Mouse (Mus musculus): ENCODE measurements around the gene Tusc2. TPM values are rescaled to one million over a fixed set of nuclear protein-coding genes. Genes with fewer than 3 reads are reported as not detected.
"Not testable (repeated sequence)": the region's sequence is repeated elsewhere in the genome, so short reads cannot be mapped to it uniquely, and the experiment has no call there.

The Tusc2 gene
- polyA plus RNA-seq, 2 experiments from 2014 or later, result 4.1 to 8.1 TPM

- peak; percentile 5 for ATAC-seq
These were observed 6.2 kb downstream of the Tusc2 start for GRCm38 (mm10) chr9:107569270-107569669.

- no peak for ATAC-seq
These were observed 7.0 kb downstream of the Tusc2 start for GRCm38 (mm10) chr9:107570016-107570415.

- ATAC-seq, result no peak
These were observed 7.8 kb downstream of the Tusc2 start for GRCm38 (mm10) chr9:107570845-107571244.

DNA sequence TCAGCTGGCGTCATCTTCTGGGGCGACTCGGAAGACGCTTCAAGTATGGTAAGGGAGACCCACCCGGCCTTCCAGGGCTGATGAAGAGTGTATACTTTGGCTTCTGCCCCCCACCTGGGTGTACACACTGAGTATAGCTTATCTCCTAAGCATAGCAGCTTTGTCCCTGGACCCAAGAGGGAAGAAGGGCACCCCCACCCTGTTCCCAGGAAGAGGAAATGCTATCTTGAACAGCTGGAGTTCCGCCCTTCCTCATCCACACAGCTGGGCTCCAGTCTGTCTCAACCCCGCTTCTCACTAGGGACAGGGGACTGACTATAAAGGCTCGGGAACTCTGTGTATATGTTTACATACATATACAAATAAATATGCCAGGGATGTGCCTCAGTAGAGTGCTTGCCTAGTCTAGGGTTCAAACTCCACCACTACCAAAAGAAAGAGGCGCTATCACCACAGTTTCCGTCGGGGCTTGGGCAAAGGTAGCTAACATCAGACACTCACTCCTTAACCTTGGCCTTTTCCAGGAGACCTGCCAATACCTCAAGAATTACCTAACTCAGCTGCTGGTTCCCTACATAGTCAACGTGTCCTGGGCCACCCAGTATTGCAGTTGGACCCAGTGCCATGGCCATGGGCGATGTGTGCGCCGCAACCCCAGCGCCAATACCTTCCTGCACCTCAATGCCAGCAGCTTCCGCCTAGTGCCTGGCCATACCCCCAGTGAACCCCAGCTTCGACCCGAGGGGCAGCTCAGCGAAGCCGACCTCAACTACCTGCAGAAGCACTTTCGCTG, 8.7 kb downstream of the Tusc2 start:
- no peak for ATAC-seq

DNA sequence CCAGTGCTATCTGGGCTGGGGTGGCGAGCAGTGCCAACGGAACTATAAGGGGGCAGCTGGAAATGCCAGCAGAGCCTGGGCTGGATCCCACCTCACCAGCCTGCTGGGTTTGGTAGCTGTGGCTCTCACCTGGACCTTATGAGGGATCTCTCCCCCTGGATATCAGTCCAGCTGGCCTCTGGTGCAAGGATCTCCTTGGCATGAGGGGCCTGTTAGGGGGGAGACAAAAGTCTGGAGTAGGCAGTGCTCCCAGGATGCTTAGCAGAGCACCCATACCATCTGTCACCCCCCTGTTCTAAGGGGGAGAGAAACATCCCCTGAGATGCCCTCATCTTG, 9.2 kb downstream of the Tusc2 start:
- ATAC-seq, result no peak

DNA sequence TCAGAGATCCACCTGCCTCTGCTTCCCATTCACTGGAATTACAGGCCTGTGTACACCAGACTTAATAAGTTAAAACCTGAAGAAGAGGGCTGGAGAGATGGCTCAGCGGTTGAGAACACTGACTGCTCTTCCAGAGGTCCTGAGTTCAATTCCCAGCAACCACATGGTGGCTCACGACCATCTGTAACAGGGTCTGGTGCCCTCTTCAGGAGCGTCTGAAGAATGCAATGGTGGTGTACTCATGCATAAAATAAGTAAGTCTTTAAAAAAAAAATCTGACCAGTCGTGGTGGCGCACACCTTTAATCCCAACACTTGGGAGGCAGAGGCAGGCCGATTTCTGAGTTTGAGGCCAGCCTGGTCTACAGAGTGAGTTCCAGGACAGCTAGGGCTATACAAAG, 10.7 kb downstream of the Tusc2 start:
- not testable (repeated sequence) for ATAC-seq

GRCm38 (mm10) chr9:107575579-107576356, 12.7 kb downstream of the Tusc2 start:
- no peak for ATAC-seq

DNA sequence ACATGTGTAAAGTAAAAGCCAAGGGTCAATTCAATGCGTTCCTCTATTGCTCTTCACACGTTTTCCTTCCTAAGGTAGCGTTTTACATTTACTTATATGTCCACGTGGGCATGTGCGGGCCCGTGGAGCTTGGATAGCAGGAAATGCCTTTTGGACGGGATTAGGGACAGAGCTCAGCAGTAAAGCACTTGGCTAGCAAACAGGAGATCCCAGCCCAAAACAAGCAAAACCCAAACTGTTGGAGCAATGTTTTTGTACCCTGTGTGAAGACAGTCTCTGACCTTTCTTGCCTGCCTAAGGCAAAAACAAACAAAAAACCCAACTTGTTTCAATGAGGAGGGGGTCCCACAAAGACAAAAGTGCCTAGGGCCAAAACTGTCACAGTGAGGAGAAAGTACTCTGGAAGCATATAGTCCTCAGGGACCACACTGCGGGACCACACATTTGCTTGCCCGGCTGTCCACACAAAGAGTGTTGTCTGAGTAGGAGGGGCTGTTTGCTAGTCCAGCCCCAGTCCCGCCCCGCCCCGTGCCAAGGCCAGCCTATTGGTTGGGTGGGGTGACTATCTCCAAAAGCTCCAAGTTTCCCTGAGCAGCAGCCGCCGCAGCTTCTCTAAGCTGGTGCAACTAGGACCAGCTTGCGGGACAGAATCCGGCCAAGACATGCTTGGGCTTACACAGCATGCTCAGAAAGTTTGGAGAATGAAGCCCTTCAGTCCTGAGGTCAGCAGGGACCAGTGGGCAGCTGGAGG, 13.5 kb downstream of the Tusc2 start, which contains the start of gene Hyal1:
TSS of gene Hyal1 (plus strand) at position 571 of the 751 bp plus-strand sequence.
- no peak for ATAC-seq

DNA sequence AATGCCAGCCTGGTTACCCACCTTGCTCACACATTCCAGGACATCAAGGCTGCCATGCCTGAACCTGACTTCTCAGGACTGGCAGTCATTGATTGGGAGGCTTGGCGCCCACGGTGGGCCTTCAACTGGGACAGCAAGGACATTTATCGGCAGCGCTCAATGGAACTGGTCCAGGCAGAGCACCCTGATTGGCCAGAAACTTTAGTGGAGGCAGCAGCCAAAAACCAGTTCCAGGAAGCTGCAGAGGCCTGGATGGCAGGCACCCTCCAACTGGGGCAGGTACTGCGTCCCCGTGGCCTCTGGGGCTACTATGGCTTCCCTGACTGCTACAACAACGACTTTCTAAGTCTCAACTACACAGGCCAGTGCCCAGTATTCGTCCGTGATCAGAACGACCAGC, 14.8 kb downstream of the Tusc2 start:
- no peak for ATAC-seq

DNA sequence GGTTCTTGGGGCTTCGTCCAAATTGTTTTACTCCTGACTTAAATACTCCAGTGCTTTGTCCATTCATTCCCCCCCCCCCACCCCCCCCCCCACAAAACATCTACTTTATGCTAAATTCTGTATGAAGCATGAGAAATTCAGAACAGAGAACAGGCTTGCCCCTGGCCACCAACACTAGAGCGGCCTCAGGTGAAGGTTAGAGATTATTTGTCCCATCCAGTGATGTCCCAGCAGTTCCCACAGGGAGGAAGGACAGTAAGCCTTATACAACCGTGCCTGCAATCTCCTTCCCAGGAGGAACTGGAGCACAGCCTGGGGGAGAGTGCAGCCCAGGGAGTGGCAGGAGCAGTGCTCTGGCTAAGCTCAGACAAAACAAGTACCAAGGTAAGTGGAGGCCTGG, 15.5 kb downstream of the Tusc2 start, which contains the start of gene Naa80:
TSS of gene Naa80 (plus strand) at position 301 of the 400 bp plus-strand sequence.
- ATAC-seq, result no peak

DNA sequence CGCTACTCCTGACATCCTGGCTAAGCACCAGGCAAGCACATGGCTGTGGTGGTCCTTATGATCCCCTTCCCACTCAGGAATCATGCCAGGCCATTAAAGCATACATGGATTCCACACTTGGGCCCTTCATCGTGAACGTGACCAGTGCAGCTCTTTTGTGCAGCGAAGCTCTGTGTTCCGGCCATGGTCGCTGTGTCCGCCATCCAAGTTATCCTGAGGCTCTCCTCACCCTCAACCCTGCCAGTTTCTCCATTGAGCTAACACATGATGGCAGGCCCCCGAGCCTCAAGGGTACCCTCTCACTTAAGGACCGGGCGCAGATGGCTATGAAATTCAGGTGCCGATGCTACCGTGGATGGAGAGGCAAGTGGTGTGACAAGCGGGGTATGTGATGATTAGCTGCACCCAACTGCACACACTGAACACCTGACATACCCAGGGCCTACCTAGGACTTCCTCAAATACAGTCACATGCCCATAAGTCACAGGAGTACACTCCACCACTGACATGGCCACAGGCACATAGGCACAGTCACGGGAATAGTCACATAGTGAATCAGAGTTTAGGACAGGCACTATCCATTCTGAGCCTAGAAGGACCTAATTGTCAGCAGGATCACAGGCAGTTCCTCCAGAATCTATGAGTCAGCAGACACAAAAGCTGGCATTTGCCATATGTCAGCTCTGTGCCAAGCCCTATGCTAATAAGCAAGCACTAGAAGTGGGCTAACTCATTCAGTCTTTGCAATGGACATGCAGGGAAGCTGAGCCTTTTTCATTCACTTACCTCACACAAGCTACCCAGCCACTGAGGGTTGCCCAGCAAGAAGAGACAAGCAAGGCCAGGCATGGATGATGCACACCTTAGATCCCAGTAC, 16.2 kb downstream of the Tusc2 start:
- no peak for ATAC-seq

DNA sequence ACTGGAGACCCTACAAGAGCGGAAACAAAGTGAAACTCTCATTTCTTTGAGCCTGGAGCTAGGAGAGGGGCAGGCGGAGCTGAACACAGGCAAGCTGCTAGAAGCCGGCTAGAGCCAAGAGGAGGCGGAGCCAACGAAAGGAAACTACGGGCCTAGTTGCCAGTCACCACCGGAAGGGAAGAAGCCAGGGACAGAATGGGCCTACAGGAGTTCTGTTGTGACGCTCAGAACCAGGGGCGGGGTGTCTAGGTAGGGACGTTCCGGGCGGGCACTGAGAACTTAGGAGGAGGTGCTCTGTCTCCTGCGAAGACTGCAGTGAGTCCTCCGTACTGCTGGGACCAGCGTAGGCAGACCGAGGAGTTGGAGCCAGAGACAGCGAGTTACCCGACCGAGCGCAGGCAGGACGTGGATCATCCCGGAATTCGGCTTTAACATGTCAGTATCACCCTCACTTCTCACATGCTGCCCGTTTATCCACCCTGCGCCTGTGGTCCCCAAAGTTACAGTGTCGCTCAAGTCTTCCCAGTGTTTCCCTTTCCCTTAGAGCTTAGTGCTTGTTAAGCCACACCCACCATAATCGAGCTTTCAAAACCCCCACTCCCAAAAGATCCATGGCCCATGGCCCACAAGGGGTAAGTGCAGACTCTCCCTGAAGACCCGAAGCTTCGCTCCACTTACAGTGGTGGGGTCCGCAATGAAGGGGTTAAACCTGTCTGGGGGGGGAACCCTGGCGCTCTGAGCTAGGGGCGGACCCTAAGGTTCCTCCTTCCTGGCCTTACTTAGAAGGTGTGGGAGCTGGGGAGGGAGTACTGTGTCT, 17.7 kb downstream of the Tusc2 start, which contains the start of gene Hyal3:
TSS of gene Hyal3 (plus strand) at position 318 of the 817 bp plus-strand sequence.
- peak; percentile 96 for ATAC-seq

GRCm38 (mm10) chr9:107581584-107581983, 18.5 kb downstream of the Tusc2 start:
- ATAC-seq, result no peak

- no peak for ATAC-seq
These were observed 19.5 kb downstream of the Tusc2 start for GRCm38 (mm10) chr9:107582509-107583062.

DNA sequence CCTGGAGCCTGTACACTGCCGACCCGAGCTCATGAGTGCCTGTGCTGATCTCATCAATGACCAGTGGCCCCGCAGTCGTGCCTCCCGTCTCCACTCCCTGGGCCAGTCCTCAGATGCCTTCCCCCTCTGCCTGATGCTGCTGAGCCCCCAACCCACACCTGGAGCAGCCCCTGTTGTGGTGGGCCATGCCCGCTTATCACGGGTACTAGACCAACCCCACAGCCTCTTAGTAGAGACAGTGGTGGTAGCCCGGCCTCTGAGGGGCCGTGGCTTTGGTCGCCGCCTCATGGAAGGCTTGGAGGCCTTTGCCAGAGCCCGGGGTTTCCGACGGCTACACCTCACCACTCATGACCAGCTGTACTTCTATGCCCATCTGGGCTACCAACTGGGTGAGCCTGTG, 20.1 kb downstream of the Tusc2 start:
- no peak for ATAC-seq

DNA sequence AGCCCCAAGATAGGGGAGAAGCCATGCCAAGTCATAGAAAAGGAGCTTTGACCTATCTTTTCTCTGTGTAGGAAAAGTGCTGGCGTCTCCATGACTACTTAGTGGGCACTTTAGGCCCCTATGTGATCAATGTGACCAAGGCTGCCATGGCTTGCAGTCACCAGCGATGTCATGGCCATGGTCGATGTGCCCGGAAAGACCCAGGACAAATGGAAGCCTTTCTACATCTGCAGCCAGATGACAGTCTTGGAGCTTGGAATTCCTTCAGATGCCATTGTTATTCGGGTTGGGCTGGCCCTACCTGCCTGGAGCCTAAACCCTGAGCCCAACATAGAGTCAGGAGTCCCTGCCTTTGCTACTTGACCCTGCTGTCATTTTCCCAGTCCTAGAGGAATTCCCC, 23.4 kb downstream of the Tusc2 start:
- no peak for ATAC-seq

DNA sequence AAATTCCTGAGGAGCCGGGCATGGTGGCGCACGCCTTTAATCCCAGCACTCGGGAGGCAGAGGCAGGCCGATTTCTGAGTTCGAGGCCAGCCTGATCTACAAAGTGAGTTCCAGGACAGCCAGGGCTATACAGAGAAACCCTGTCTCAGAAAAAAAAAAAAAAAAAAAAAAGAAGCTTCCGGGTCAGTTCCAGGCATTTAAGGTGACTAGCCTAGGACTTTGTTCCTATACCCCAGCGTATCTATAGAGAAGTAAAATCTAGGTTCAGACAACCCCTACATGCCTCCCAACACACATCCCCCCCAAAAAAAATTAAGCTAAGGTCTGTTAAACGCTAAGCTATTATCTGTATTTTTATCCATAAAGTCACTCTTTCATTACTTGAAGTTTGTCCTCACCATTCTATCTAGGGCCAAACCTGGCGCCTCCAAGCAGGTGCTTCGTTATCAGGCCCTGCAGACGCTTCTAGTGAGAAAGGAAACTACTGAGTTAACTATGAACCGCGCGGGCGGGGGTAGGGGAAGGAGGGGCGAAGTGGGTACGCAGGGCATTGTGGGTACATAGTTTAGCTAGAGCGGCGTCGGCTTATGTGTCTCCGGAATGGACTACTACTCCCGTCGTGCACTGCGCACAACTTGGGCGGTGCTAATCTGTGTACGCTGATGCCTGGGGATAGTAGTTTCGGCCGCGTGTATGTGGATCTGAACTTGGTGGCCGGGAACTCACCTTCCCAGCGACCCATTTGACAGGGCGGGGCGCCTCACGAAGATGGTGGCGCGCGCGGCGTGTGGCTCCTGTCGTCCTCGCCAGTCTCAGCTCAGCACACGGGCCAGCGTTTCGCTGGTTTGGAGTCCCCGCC, 24.1 kb downstream of the Tusc2 start, which contains the start of gene Ifrd2:
TSS of gene Ifrd2 (plus strand) at position 669 of the 859 bp plus-strand sequence.
- peak; percentile 99 for ATAC-seq

DNA sequence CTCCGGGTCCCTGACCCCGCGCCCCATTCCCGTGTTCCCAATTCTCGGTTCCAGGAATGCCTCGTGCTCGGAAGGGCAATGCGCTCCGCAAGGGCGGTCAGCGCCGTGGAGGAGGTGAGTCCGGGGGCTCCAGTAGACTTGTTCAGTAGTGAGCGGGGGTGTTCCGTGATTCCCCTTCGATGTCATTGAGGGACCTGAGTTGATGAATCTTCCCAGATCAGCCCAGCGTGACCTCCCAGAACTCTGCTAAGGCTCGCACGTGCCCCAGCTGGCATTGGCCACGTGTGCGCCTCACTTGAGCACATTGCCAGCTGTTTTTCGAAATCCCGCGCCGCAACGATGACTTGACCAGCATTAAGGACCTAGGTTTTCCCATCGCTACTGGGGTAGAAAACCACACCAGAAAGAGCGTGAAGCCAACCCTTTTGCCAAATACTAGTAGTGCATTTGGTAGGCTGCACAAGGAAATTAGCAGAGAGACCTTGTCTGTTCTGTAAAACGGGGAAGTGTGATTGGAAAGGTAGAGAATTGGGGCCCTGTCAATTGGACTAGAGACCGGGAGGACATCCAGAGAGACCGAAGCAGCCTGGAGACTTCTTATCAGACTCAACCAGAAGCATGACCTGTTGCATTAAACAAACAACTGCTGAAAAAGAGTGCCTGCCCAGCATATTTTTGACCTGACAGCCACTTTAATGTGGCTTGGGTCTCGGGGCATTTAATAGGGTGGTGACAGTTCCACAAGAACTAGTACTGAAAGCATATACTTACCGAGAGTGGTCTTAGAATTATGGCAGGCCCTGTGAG, 25.0 kb downstream of the Tusc2 start:
- peak; percentile 5 for ATAC-seq
